Mouse (Mus musculus): Measurements from ENCODE around the gene Ppp6r1. TPM values are rescaled to one million over a fixed set of nuclear protein-coding genes. Genes with fewer than 3 reads are reported as not detected.
"Not testable (repeated sequence)": the region's sequence is repeated elsewhere in the genome, so short reads cannot be mapped to it uniquely, and the experiment has no call there.

The Ppp6r1 gene
- total RNA-seq, 2 experiments from 2014 or later, result 73.7 to 78.8 TPM

GRCm38 (mm10) chr7:4625928-4626327, 32.9 kb downstream of the Ppp6r1 start:
- intact Hi-C loops (cut with DNase I), result loop anchor here (2.0 to 10.0 kb wide), 2 partner anchors 181 to 319 kb away; no protein-coding TSS in a partner anchor
- no peak for DNase-seq

DNA sequence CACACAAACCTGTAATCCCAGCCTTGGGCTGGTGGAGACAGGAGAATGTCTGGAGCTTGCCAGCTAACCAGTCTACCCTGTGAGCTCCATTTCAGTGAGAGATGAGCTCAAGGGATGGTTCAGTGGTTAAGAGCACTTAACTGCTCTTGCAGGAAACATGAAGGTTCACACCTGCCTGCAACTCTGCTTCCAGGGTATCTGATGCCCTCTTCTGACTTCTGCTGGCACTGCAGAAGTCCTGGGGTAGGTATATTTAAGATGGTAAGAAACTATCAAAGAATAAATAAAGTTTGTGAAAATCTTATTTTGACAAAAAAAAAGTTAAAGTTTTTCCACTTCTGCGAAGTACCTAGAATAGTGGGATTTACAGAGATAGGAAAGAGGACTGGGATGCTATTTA, 34.5 kb downstream of the Ppp6r1 start:
- intact Hi-C loops (cut with DNase I), result loop anchor here (2.0 to 10.0 kb wide), 3 partner anchors 168 to 320 kb away; partner anchors contain the start of gene Rpl28
- no peak for DNase-seq

DNA sequence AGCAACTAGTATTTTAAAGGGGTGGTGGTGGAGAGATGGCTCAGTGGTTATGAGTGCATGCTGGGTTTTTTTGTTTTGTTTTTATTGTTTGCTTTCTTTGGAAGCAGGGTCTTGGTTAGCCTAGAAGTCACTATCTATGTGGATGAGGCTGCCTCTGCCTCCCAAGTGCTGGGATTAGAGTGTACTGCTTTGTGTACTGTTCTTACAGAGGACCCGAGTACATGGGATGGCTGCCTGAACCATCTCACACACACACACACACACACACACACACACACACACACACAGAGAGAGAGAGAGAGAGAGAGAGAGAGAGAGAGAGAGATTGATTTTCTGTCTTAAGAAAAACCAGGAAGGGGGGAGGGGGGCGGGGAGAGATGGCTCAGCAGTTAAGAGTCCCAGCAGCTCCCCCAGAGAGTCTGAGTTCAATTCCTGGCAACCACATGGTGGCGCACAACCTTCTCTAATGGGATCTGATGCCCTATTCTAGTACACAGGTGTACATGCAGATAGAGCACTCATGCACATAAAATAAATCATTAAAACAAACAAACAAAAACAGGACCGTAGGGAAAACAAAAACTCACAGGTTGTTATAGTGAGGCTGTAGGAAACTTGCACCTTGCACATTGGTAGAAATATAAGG, 35.2 kb downstream of the Ppp6r1 start:
- DNase-seq, result peak; percentile 43 to 58
- intact Hi-C loops (cut with DNase I), result loop anchor here (2.0 to 10.0 kb wide), 3 partner anchors 169 to 321 kb away; partner anchors contain the start of gene Rpl28

GRCm38 (mm10) chr7:4619979-4620378, 38.8 kb downstream of the Ppp6r1 start:
- DNase-seq, result peak; percentile 51 to 64
- intact Hi-C loops (cut with DNase I), result loop anchor here (5.0 to 10.0 kb wide), 2 partner anchors 172 to 325 kb away; partner anchors contain the start of gene Rpl28

GRCm38 (mm10) chr7:4613740-4614403, 44.9 kb downstream of the Ppp6r1 start:
- DNase-seq, result no peak
- intact Hi-C loops (cut with DNase I), result no loop called here

GRCm38 (mm10) chr7:4612956-4613355, 45.9 kb downstream of the Ppp6r1 start:
- DNase-seq, result no peak
- intact Hi-C loops (cut with DNase I), result no loop called here

GRCm38 (mm10) chr7:4612386-4612785, 46.4 kb downstream of the Ppp6r1 start:
- intact Hi-C loops (cut with DNase I), result no loop called here
- DNase-seq, result no peak

GRCm38 (mm10) chr7:4611921-4612341, 46.9 kb downstream of the Ppp6r1 start:
- intact Hi-C loops (cut with DNase I), result no loop called here
- DNase-seq, result no peak

DNA sequence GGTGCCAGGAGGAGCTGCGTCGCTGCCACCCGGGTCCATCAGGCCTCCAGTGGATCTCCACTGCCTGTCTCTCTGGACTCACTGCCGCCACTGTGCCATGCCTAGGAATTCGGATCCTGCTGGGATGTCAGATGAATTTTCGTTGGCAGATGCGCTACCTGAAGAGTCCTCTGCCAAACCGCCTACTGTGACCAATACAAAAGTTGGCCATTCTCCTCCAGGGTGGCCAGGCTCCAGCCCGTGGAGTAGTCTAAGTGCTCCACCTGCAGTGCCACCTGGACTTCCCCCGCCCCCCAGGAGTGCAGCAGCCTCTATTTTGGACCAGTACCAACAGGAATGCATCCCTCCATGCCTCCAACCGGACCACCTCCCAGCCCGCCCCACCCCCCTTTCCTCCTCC, 47.3 kb downstream of the Ppp6r1 start:
- no peak for DNase-seq
- intact Hi-C loops (cut with DNase I), result no loop called here

GRCm38 (mm10) chr7:4608002-4608401, 50.8 kb downstream of the Ppp6r1 start:
- DNase-seq, result no peak
- intact Hi-C loops (cut with DNase I), result no loop called here

GRCm38 (mm10) chr7:4603873-4604272, 54.9 kb downstream of the Ppp6r1 start, which contains the start of gene Ptprh:
Ptprh (minus strand) TSS chr7:4604041.
- no peak for DNase-seq
- intact Hi-C loops (cut with DNase I), result no loop called here

DNA sequence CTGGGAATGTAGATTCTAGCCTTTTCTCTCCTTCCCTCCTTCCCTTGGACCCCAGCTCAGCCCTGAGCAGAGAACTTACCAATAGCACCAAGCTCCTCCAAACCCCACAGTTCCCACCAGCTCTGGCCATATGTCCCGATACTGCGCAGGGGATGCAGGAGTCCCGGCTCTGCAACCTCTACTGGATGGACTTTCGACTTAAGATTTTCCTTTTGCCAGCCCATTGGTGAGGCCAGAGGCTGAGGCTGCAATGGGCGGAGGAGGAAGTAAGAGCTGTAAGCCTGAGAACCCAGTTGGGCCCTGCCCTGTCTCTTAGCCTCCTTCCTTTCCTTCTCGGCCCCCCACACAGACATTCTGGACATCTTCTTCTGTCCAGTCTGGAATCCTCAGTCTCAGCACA, 55.9 kb downstream of the Ppp6r1 start:
- no peak for DNase-seq
- intact Hi-C loops (cut with DNase I), result no loop called here

DNA sequence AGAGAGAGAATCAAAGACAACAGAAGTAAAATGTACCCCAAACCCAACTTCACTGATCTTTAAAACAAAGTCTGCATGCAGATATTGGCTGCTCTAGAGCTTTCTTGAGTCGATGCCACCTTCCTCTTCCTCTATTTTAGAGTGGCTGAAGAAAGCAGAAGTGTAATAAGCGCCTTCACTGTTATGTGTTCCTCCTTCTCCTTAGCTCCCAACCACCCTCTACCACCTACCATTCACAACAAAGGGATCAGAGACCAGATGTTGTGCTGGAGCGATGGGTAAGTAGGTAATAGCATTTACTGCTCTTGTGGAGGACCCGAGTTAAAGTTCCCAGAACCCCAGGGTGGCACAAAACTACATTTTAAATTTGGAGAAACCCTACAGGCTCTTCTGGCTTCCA, 61.8 kb downstream of the Ppp6r1 start:
- DNase-seq; intact Hi-C loops (cut with DNase I): not testable (repeated sequence)

Other genes with a start within 250 kb of the Ppp6r1 start
- gene Rdh13, start 213.4 kb downstream of the Ppp6r1 start, total RNA-seq (2021), result 10 to 100 TPM; 31.0 to 32.1 TPM
- gene Eps8l1, start 198.3 kb downstream of the Ppp6r1 start, total RNA-seq (2021), result 1 to 10 TPM; 3.1 to 4.9 TPM
- gene Ppp1r12c, start 157.3 kb downstream of the Ppp6r1 start, total RNA-seq (2021), result 10 to 100 TPM; 76.0 to 82.1 TPM
- gene Tnnt1, start 142.6 kb downstream of the Ppp6r1 start, total RNA-seq (2021), result 10 to 100 TPM; 25.4 to 33.6 TPM
- gene Tnni3, start 134.8 kb downstream of the Ppp6r1 start, total RNA-seq (2021), result 1,000 to 10,000 TPM; 7,272 to 7,308 TPM
- gene Dnaaf3, start 126.6 kb downstream of the Ppp6r1 start, total RNA-seq (2021), result 1 to 10 TPM; 1.8 to 1.9 TPM
- 1 to 10 TPM; 1.4 to 1.9 TPM for gene Syt5, start 111.5 kb downstream of the Ppp6r1 start, total RNA-seq (2021)
- gene Ptprh, start 55.0 kb downstream of the Ppp6r1 start, total RNA-seq (2021), result not detected
- gene Tmem86b, start 27.6 kb downstream of the Ppp6r1 start, total RNA-seq (2021), result 1 to 10 TPM; 6.8 to 7.4 TPM
- gene Hspbp1, start 26.0 kb upstream of the Ppp6r1 start, total RNA-seq (2021), result 10 to 100 TPM; 29.2 to 33.7 TPM
- 1 to 10 TPM; 1.6 to 1.8 TPM for gene Brsk1, start 31.6 kb upstream of the Ppp6r1 start, total RNA-seq (2021)
- not detected for gene Tmem150b, start 66.2 kb upstream of the Ppp6r1 start, total RNA-seq (2021)
- gene Kmt5c, start 81.1 kb upstream of the Ppp6r1 start, total RNA-seq (2021), result 10 to 100 TPM; 30.5 to 31.9 TPM
- gene Cox6b2, start 94.1 kb upstream of the Ppp6r1 start, total RNA-seq (2021), result 1 to 10 TPM; 5.2 to 7.0 TPM
- gene Fam71e2, start 112.3 kb upstream of the Ppp6r1 start, total RNA-seq (2021), result not detected
- gene Il11, start 123.8 kb upstream of the Ppp6r1 start, total RNA-seq (2021), result under 1 TPM in 1 of 2 experiments, not detected in 1; 0.12 TPM
- not detected for gene Tmem190, start 123.9 kb upstream of the Ppp6r1 start, total RNA-seq (2021)
- 1 to 10 TPM; 4.2 to 4.3 TPM for gene Tmem238, start 130.6 kb upstream of the Ppp6r1 start, total RNA-seq (2021)
- 100 to 1,000 TPM; 469 to 532 TPM for gene Rpl28, start 133.9 kb upstream of the Ppp6r1 start, total RNA-seq (2021)
- 100 to 1,000 TPM in 1 of 2 experiments, 10 to 100 TPM in 1; 97.9 to 112 TPM for gene Ube2s, start 153.6 kb upstream of the Ppp6r1 start, total RNA-seq (2021)
- under 1 TPM in 1 of 2 experiments, not detected in 1; 0.05 TPM for gene Shisa7, start 185.7 kb upstream of the Ppp6r1 start, total RNA-seq (2021)
- gene Isoc2b, start 211.2 kb upstream of the Ppp6r1 start, total RNA-seq (2021), result 1 to 10 TPM; 3.1 to 4.2 TPM
- gene Isoc2a, start 218.1 kb upstream of the Ppp6r1 start, total RNA-seq (2021), result 10 to 100 TPM; 22.9 to 27.0 TPM
- gene Gm36210, start 247.5 kb upstream of the Ppp6r1 start, total RNA-seq (2021), result not detected

Measured in heart, postnatal 14 days (tissue).